Mouse (Mus musculus): ENCODE measurements at regions not wholly inside any gene's neighbourhood (a gene's known extent, or its start where the extent isn't known, plus 50 kb on each side); places are given as distances from the start of the nearest gene placed in this dataset.
A peak's percentile ranks its signal among the peaks of the same experiment; 100 is the strongest.

DNA sequence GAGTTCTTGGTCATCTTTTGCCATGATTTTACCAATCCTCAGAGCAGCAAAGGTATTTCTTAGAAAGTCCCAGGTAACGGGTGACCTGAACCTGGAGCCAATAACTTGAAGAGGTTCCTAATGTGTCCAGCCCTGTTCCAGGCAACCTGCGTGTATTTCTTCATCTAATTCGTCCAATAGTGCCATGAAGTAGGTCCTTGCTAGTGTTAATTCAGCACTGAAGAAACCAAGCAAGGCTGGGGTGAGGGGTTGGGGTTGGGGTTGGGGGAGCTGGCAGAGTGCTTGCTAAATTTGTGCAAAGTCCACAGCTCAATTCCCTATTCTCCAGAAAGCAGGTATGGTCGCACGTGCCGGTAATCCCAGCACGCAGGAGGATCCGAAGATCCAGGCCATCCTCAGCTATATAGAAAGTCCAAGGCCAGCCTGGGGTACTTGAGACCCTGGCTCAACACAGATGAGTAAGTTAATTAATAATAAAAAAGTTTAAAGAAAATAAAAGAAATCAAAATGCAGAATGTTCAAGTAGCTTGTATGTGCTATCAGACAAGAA is 54.6 kb upstream of the Cpsf6 start:
- ATAC-seq (ENCODE audit: low FRiP score) (no peak), DNase-seq (ENCODE audit: low spot score) (no peak)
- H3K36me3 ChIP-seq (ENCODE audit: insufficient read depth, low read length) = no peaks in the 10 kb centered on the region
- 97% methylated on average over 8 of the region's 8 CpGs for WGBS
- no peak overlapping the region for H3K4me2 ChIP-seq (ENCODE audit: low read depth, low read length, poor library complexity, severe bottlenecking)
- TF ChIP-seq CTCF (IDR thresholded peaks at IDR 0.05) = no peak
- no peaks in the 10 kb centered on the region; the same call in 1 of the 2 replicates for H3K4me1 ChIP-seq (ENCODE audit: insufficient read depth, low read length)
- H3K4me3 ChIP-seq (ENCODE audit: low read depth, low read length) = no peak overlapping the region
- no peak overlapping the region for H3K27ac ChIP-seq (ENCODE audit: low read depth, low read length)
- peaks cover 4% of the 10 kb centered on the region; the same call in 1 of the 2 replicates for H3K27me3 ChIP-seq (ENCODE audit: insufficient read depth, low read length)
- no peak overlapping the region for H3K9ac ChIP-seq (replicated peaks; ENCODE audit: low read length, poor library complexity, severe bottlenecking)
- H3K9me3 ChIP-seq (ENCODE audit: low read length) = no peaks in the 10 kb centered on the region

DNA sequence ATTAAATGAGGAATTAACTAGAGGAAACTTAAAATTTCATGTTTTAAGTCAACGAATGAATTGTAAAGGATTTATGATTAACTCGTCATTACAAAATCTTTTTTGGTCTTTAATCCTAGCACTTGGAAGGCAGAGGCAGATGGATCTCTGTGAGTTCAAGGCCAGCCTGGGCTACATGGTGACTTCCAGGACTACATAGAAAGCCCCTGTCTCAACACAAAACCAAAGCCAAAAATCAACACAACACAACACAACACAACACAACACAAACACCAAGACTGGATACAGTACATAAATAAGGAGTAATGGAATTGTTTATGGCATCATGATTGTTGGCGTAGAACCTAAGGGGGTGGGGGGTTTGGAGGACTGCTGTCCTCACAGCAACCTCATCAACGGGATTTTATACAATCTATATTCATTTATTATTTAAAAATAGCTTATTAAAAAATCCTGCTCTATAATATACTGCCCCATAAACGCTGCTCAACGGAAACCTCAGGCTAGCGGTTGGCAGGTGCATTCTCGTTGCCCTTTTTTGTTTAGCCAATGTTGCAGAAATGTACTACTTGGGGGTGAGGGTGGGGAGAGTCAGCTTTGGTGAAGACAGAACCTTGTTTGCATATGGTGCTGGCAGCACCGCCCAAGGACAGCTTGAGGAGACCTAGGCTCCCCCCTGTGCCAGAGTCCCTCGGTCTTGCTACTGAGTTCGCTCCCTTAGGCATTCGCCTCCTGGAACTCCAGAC is 53.9 kb upstream of the Cpsf6 start:
- no peak for ATAC-seq (ENCODE audit: low FRiP score)
- Histone ChIP-seq H3K27ac (ENCODE audit: low read depth, low read length) (no peak overlapping the region), H3K9ac (replicated peaks; ENCODE audit: low read length, poor library complexity, severe bottlenecking) (no peak overlapping the region), H3K9me3 (ENCODE audit: low read length) (no peaks in the 10 kb centered on the region), H3K27me3 (ENCODE audit: insufficient read depth, low read length) (peaks cover 4% of the 10 kb centered on the region; the same call in 1 of the 2 replicates), H3K4me3 (ENCODE audit: low read depth, low read length) (no peak overlapping the region), H3K36me3 (ENCODE audit: insufficient read depth, low read length) (no peaks in the 10 kb centered on the region), H3K4me2 (ENCODE audit: low read depth, low read length, poor library complexity, severe bottlenecking) (no peak overlapping the region), H3K4me1 (ENCODE audit: insufficient read depth, low read length) (no peaks in the 10 kb centered on the region; the same call in 1 of the 2 replicates)
- no peak for DNase-seq (ENCODE audit: low spot score)
- no peak for TF ChIP-seq CTCF (IDR thresholded peaks at IDR 0.05)
- WGBS = 94% methylated on average over 12 of the region's 12 CpGs

- no peak for TF ChIP-seq CTCF (IDR thresholded peaks at IDR 0.05)
- DNase-seq (ENCODE audit: low spot score) (no peak), ATAC-seq (ENCODE audit: low FRiP score) (no peak)
- Histone ChIP-seq H3K4me2 (ENCODE audit: low read depth, low read length, poor library complexity, severe bottlenecking) (peak overlapping the region; percentile 43), H3K4me1 (ENCODE audit: insufficient read depth, low read length) (no peaks in the 10 kb centered on the region; the same call in 1 of the 2 replicates), H3K27ac (ENCODE audit: low read depth, low read length) (no peak overlapping the region), H3K36me3 (ENCODE audit: insufficient read depth, low read length) (no peaks in the 10 kb centered on the region), H3K9me3 (ENCODE audit: low read length) (no peaks in the 10 kb centered on the region), H3K4me3 (ENCODE audit: low read depth, low read length) (no peak overlapping the region), H3K27me3 (ENCODE audit: insufficient read depth, low read length) (peaks cover 4% of the 10 kb centered on the region; the same call in 1 of the 2 replicates), H3K9ac (replicated peaks; ENCODE audit: low read length, poor library complexity, severe bottlenecking) (no peak overlapping the region)
- 95% methylated on average over 7 of the region's 7 CpGs for WGBS
Measured at GRCm38 (mm10) chr10:117432871-117433546, 53.2 kb upstream of the Cpsf6 start.

GRCm38 (mm10) chr10:117432415-117432814 is 52.6 kb upstream of the Cpsf6 start:
- no peaks in the 10 kb centered on the region for H3K36me3 ChIP-seq (ENCODE audit: insufficient read depth, low read length)
- peaks cover 4% of the 10 kb centered on the region; the same call in 1 of the 2 replicates for H3K27me3 ChIP-seq (ENCODE audit: insufficient read depth, low read length)
- DNase-seq (ENCODE audit: low spot score) (peak; percentile 65), ATAC-seq (ENCODE audit: low FRiP score) (peak; percentile 55)
- H3K9ac ChIP-seq (replicated peaks; ENCODE audit: low read length, poor library complexity, severe bottlenecking) = 0 out of 2 replicates have a peak overlapping the region, but pooled peaks have one; percentile 4
- no peaks in the 10 kb centered on the region; the same call in 1 of the 2 replicates for H3K4me1 ChIP-seq (ENCODE audit: insufficient read depth, low read length)
- peak overlapping the region; percentile 43 for H3K4me2 ChIP-seq (ENCODE audit: low read depth, low read length, poor library complexity, severe bottlenecking)
- H3K4me3 ChIP-seq (ENCODE audit: low read depth, low read length) = 0 out of 2 replicates have a peak overlapping the region, but pooled peaks have one; percentile 16
- H3K9me3 ChIP-seq (ENCODE audit: low read length) = no peaks in the 10 kb centered on the region
- peak; percentile 83 for TF ChIP-seq CTCF (IDR thresholded peaks at IDR 0.05)
- no peak overlapping the region for H3K27ac ChIP-seq (ENCODE audit: low read depth, low read length)
- WGBS = 6% methylated on average over 21 of the region's 21 CpGs

DNA sequence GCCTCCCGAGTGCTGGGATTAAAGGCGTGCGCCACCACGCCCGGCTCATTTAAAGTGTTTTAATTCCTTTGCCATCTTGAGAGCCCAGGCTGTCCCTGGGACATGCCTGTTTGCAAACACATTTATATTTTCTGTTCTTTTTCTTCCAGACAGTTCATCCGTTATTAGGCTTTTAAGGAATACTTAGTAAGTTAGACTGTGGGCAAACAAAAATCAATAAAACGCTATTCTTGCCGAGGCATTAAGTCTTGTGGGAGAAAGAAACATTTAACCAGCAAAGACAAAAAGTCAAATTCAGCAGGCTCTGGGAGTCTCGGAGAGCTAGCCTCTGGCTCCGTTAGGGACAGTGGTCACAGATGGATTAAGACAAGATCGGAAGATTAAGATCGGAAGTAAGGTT is 52.0 kb upstream of the Cpsf6 start:
- no peaks in the 10 kb centered on the region for H3K36me3 ChIP-seq (ENCODE audit: insufficient read depth, low read length)
- H3K4me3 ChIP-seq (ENCODE audit: low read depth, low read length) = no peak overlapping the region
- H3K9ac ChIP-seq (replicated peaks; ENCODE audit: low read length, poor library complexity, severe bottlenecking) = 0 out of 2 replicates have a peak overlapping the region, but pooled peaks have one; percentile 4
- H3K4me2 ChIP-seq (ENCODE audit: low read depth, low read length, poor library complexity, severe bottlenecking) = peak overlapping the region; percentile 43
- DNase-seq (ENCODE audit: low spot score) (no peak), ATAC-seq (ENCODE audit: low FRiP score) (no peak)
- no peak for TF ChIP-seq CTCF (IDR thresholded peaks at IDR 0.05)
- H3K9me3 ChIP-seq (ENCODE audit: low read length) = no peaks in the 10 kb centered on the region
- H3K27me3 ChIP-seq (ENCODE audit: insufficient read depth, low read length) = peaks cover 4% of the 10 kb centered on the region; the same call in 1 of the 2 replicates
- no peaks in the 10 kb centered on the region; the same call in 1 of the 2 replicates for H3K4me1 ChIP-seq (ENCODE audit: insufficient read depth, low read length)
- no peak overlapping the region for H3K27ac ChIP-seq (ENCODE audit: low read depth, low read length)
- WGBS = 58% methylated on average over 12 of the region's 12 CpGs

Data from midbrain, postnatal 0 days (tissue).